Mouse (Mus musculus): Measurements from ENCODE around the gene Adh4.
"Not testable (repeated sequence)": the region's sequence is repeated elsewhere in the genome, so short reads cannot be mapped to it uniquely, and the experiment has no call there.

Gene Adh4

GRCm38 (mm10) chr3:138443465-138443771 is 28.2 kb downstream of the Adh4 start:
- peak; percentile 29 for DNase-seq (ENCODE audit: low spot score)

- DNase-seq (ENCODE audit: low spot score) = no peak
These were observed 33.0 kb downstream of the Adh4 start for GRCm38 (mm10) chr3:138448077-138448860.

GRCm38 (mm10) chr3:138452169-138452568 is 36.9 kb downstream of the Adh4 start:
- no peak for DNase-seq (ENCODE audit: low spot score)

DNA sequence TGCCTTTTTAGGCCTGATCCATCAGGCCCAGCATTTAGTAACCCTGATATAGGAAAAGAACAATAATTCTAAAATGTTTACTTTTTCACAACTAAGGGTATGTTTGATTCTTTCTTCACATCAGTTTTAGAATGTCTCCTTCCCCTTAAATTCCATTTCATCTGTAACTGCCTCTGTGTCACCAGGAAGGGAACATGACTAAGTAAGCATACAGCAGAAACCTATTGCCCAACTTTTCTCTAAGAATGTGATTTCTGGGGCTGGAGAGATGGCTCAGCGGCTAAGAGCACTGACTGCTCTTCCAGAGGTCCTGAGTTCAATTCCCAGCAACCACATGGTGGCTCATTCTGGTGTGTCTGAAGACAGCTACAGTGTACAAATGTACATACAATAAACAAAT is 39.0 kb downstream of the Adh4 start:
- DNase-seq (ENCODE audit: low spot score) = no peak

DNA sequence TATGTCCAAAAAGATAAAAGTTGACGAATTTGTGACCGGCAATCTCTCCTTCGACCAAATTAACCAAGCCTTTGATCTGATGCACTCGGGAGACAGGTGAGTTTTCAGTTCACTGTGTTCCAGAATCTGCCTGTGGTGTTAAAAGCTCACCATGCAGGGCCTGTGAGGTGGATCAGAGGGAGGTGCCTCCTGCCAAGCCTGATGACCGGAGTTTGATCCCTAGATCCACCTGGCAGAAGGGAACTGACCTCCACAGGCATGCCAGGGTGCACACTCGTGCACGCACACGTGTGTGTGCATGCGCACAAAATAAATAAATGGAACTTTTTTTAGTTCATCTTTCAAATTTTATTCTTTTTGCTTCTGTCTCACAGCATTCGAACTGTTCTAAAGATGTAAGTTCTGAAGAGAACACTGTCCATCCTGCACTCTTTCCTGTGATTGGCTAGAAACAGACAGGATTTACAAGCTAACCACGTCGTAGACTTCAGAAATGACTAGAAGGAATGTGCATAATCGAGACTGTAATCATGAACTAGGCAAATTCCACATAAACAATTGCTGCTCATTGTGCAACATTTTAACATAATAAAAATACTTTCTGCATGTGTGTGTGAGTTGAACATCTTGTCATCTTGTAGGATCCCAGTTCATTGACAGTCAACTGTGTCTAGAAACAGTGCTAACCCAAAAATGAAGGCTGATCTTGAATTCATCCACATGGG is 39.6 kb downstream of the Adh4 start:
- DNase-seq (ENCODE audit: low spot score) = no peak

GRCm38 (mm10) chr3:138458441-138458840 is 43.2 kb downstream of the Adh4 start:
- no peak for DNase-seq (ENCODE audit: low spot score)

- DNase-seq (ENCODE audit: low spot score) = no peak
These were observed 45.0 kb downstream of the Adh4 start for GRCm38 (mm10) chr3:138460260-138460659.

DNA sequence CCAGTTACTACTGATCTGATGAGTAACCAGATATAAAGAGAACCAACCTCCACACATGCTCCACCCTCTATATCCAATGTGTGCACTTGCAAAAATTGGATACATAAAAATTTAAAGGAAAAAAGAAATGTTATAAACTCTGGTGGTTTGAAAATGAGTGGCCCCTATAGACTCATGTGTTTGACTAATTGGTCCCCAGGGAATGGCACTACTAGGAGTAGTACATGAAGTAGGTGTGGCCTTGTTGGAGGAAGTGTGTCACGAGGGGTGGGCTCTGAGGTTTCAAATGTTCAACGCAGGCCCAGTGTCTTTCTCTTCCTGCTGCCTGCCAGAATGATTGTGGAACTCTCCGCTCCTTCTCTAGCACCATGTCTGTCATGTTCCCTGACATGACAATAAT is 46.6 kb downstream of the Adh4 start:
- no peak for DNase-seq (ENCODE audit: low spot score)

DNA sequence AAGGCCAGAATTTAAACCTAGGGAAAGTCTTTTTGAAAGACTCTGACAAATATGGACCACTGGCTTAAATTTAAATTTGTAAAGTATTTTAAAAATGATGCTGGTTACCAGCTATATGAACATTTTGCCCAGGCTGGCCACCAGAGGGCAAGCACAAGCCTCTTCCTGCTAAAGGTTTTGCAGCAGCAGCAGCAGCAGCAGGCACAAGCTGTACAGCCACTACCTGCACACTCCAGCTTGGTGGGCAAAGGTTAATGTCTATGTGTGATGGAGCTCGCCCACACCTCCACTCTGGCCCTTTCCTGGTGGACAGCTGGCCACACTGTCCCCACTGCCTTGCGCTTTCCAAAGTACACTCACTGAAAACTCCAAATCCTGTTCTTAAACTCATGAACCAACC is 47.9 kb downstream of the Adh4 start:
- DNase-seq (ENCODE audit: low spot score) = no peak

DNA sequence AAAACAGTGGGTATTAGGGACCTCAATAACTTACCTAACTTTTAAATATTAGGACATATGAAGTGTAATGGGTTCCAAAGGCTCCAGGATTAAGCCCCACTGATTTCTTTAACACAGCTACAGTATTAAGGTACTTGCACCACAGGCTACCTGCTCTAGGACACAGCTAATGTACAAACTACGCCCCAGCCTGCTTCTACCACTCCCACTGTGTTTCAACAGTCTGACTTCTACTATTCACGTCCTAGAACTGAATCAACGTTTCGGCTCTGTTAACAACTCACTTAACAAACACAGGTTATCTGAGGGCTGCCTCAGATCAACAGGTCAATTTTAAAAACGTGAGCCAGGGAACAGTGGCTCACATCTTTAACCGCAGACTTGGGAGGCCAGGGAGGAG is 48.5 kb downstream of the Adh4 start:
- no peak for DNase-seq (ENCODE audit: low spot score)

GRCm38 (mm10) chr3:138464573-138465147 is 49.4 kb downstream of the Adh4 start:
- no peak for DNase-seq (ENCODE audit: low spot score)

- not testable (repeated sequence) for DNase-seq (ENCODE audit: low spot score)
These were observed 51.4 kb downstream of the Adh4 start for GRCm38 (mm10) chr3:138466656-138467055.

DNA sequence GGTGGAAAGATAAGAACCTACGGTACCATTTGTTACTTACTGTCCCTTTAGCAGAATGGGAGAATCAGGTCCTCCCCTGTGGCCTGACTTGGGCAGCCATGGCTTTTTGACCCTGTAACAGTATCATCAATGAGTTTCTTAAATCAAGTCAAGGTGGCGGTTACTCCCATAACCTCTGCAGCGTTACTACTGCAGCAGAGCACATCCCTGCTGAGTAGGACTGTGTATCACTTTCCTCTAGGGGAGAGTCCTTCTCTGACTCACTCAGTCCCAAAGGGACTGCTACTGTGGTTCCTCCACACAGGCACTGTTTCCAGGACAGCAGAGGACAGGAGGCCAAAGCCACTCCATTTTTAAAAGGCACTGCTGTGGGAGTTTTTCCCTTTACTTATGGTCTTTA is 55.8 kb downstream of the Adh4 start:
- DNase-seq (ENCODE audit: low spot score) = no peak

DNA sequence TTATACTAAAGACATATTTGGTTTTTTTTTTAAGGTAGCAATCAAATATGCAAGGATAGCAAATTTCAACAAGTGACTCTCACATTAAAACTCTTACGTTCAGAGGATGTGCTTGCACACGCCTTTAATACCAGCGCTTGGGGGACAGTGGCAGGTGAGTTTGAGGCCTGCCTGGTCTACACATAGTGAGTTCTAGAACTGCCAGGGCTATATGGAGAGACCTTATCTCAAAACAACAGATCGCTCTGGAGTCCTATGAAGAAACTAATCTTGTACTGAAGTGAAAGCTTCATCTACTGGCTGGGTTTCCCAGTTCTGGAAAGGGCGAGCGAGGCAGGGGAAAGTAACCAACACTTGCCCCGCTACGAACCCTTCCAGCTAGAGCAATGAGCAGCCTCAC is 64.2 kb downstream of the Adh4 start:
- DNase-seq (ENCODE audit: low spot score) = peak; percentile 29

All from c-Kit-positive CD71-positive TER-119-positive erythroid progenitor cells, embryonic 14.5 days (primary cell).